Mouse (Mus musculus): Measurements from ENCODE around the gene Heatr5a. TPM values are rescaled to one million over a fixed set of nuclear protein-coding genes. Genes with fewer than 3 reads are reported as not detected.

Gene Heatr5a
- polyA plus RNA-seq, 1 experiment from 2014 or later: 19.2 TPM

DNA sequence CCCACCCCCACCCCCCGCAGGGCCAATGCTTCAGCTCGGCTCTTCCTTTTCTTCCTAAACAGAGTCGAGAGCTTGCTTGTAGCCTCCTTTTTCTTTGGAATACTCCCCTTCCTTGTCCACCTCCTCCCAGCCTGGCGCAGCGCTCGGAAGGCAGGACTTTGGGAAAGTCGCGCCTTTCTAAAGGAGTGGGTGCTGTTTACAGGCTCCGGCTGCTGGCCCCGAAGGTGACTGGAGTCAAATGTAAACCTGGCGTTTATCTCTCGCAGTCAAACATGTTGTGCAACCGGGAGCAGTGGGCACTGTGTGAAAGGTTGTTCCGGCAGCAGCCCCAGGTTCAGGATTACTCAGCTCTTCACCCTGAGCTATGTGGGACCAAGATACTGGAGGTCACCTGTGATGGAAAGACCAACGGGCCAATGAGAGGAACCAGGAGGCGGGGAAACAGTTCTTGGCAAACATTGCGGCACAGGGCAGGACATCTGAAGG is 126.3 kb downstream of the Heatr5a start:
- no peaks in the 10 kb centered on the region for H3K36me3 ChIP-seq (ENCODE audit: insufficient read depth)
- H3K27me3 ChIP-seq (ENCODE audit: insufficient read depth, low read length): no peaks in the 10 kb centered on the region
- H3K4me3 ChIP-seq (ENCODE audit: low read depth, low read length): peak overlapping the region; percentile 52
- H3K4me2 ChIP-seq: peak overlapping the region; percentile 72
- DNase-seq (peak; percentile 95), ATAC-seq (ENCODE audit: insufficient read depth) (peak; percentile 99)
- WGBS: under 1% methylated on average over 17 of the region's 17 CpGs
- H3K4me1 ChIP-seq (ENCODE audit: insufficient read depth): peaks cover 8% of the 10 kb centered on the region; the same call in 1 of the 2 replicates
- no peaks in the 10 kb centered on the region for H3K9me3 ChIP-seq (ENCODE audit: low read depth, low read length)
- TF ChIP-seq CTCF (IDR thresholded peaks at IDR 0.05; ENCODE audit: low read depth): no peak
- peak overlapping the region; percentile 77 for H3K9ac ChIP-seq
- peak overlapping the region; percentile 87 for H3K27ac ChIP-seq (ENCODE audit: low read depth)

DNA sequence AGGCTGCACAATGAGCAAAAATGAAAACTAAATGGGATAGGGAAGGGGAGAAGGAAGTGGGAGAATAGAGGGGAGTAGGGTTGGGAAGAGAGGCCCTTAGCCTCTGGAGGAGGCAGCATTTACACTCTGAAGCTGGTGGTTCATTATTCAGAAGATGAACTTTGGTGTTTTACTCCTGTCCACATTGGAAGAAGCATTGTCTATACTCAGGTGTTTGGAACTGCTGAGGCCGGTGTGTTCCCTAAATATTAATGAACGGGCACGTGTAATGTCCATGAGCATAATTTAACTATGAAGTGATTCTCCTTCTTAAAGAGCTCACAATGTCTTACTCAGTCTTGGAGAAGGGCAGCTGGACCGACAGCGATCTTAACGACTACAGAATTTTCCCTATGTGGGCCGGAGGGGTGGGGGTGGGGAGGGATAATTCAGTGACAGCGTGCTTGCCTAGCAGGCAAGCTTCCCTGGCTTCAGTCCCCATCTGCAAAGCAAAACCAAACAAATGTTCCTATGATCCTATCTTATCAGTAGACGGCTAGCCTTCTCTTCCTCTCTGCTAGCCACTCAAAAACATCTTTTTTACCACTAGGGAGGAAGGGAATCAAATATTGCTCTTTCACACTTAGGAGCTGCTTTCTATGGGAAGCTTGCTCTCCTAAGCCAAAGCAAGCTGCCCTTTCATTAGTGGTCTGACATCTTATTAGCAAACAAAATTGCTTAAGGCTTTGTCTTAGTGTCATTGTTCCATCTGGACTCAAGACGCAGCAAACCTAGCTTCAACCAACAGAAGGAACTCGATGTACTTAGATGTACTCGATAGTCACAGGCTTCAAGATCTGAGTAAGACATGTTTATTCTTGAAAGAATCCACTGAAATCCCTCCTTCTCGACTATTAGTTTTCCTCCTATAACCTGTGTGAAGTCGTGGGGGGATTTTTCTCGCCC is 127.3 kb downstream of the Heatr5a start:
- WGBS: 24% methylated on average over 15 of the region's 15 CpGs
- no peak for TF ChIP-seq CTCF (IDR thresholded peaks at IDR 0.05; ENCODE audit: low read depth)
- peak; percentile 17 for DNase-seq
- Histone ChIP-seq H3K36me3 (ENCODE audit: insufficient read depth) (no peaks in the 10 kb centered on the region), H3K4me3 (ENCODE audit: low read depth, low read length) (peak overlapping the region; percentile 52), H3K4me2 (peak overlapping the region; percentile 72), H3K9ac (peak overlapping the region; percentile 77), H3K9me3 (ENCODE audit: low read depth, low read length) (no peaks in the 10 kb centered on the region), H3K27ac (ENCODE audit: low read depth) (peak overlapping the region; percentile 87), H3K4me1 (ENCODE audit: insufficient read depth) (peaks cover 8% of the 10 kb centered on the region; the same call in 1 of the 2 replicates), H3K27me3 (ENCODE audit: insufficient read depth, low read length) (no peaks in the 10 kb centered on the region)
- ATAC-seq (ENCODE audit: insufficient read depth): no peak

DNA sequence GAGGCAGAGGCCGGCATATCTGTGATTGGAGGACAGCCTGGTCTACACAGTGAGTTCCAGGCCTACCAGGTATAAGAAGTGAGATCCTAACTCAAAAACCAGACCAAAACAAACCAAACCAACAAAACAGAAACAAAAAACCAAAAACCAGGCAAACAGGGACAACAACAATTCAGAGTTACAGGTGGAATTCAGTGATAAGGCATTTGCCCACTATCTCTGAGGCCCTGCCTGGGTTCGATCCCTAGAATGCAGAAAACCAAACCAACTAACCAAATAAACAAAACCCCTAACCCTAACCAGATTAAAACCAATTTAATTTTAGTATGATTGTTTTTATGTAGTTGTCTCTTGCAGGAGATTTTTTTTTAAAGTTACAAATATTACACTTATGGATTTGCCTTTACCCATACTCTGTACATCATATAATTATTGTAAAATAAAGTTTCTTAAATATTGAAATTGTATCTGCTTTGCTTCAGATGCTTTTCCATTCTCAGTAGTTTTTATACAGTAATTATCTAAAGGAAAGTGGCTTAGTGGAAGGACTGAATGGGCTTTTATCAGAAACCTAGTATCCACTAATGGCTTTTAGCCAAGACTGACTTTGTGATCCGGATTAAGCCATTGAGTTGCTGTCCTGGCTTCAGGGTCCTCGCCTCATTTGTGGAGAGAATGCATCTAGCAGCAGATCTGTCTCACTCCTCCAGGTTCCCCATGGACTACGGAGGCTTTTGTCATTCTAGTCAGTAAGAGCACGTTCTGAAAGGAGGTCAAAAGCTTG is 128.8 kb downstream of the Heatr5a start:
- peak; percentile 42 for DNase-seq
- Histone ChIP-seq H3K27me3 (ENCODE audit: insufficient read depth, low read length) (no peaks in the 10 kb centered on the region), H3K9me3 (ENCODE audit: low read depth, low read length) (no peaks in the 10 kb centered on the region), H3K4me3 (ENCODE audit: low read depth, low read length) (no peak overlapping the region), H3K27ac (ENCODE audit: low read depth) (no peak overlapping the region), H3K4me2 (no peak overlapping the region), H3K4me1 (ENCODE audit: insufficient read depth) (peaks cover 8% of the 10 kb centered on the region; the same call in 1 of the 2 replicates), H3K36me3 (ENCODE audit: insufficient read depth) (no peaks in the 10 kb centered on the region), H3K9ac (no peak overlapping the region)
- 51% methylated on average over 6 of the region's 6 CpGs for WGBS
- no peak for TF ChIP-seq CTCF (IDR thresholded peaks at IDR 0.05; ENCODE audit: low read depth)
- ATAC-seq (ENCODE audit: insufficient read depth): no peak

DNA sequence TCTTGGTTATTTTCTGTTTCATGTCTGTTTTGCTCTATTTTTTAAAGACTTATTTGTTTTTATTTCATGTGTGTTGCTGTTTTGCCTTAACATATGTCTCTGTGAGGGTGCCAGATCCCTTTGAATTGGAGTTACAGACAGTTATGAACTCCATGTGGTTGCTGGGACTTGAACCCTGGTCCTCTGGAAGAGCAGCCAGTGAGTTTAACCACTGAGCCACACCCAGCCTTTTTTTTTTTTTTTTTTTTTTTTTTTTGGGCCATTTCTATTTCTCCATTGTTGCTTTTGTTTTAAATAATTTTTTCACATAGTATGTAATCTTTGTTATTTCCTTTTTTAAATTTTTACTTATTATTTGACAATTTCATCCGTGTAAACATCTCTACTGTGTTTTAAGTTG is 131.3 kb downstream of the Heatr5a start:
- H3K9me3 ChIP-seq (ENCODE audit: low read depth, low read length): no peaks in the 10 kb centered on the region
- TF ChIP-seq CTCF (IDR thresholded peaks at IDR 0.05; ENCODE audit: low read depth): no peak

DNA sequence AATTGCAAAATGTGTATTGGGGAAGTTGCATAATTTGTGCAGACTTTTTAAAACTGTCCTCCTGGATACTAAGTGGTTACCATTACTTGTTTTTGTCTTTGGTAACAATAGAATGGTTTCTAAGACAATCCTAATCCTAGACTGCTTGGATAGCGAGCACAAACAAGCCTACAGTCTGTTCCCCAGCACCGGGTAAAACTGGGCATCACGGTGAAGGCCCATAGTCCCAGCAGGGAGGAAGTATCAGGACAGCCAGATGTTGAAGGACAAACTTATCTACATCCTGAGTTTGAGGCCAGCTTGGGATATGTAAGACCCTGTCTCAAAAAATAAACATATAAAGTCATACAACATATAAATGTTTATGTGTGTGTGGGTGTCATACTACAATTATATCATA is 135.9 kb downstream of the Heatr5a start:
- Histone ChIP-seq H3K4me3 (ENCODE audit: low read depth, low read length) (no peak overlapping the region), H3K27ac (ENCODE audit: low read depth) (no peak overlapping the region), H3K36me3 (ENCODE audit: insufficient read depth) (no peaks in the 10 kb centered on the region), H3K9ac (no peak overlapping the region), H3K27me3 (ENCODE audit: insufficient read depth, low read length) (no peaks in the 10 kb centered on the region), H3K9me3 (ENCODE audit: low read depth, low read length) (no peaks in the 10 kb centered on the region), H3K4me2 (no peak overlapping the region), H3K4me1 (ENCODE audit: insufficient read depth) (no peaks in the 10 kb centered on the region)
- DNase-seq: no peak
- 47% methylated on average over 3 of the region's 3 CpGs for WGBS
- no peak for TF ChIP-seq CTCF (IDR thresholded peaks at IDR 0.05; ENCODE audit: low read depth)
- ATAC-seq (ENCODE audit: insufficient read depth): no peak

More for the DNA sequence above, 131.3 kb downstream of the Heatr5a start:
- H3K27ac ChIP-seq (ENCODE audit: low read depth): no peak overlapping the region
- peaks cover 8% of the 10 kb centered on the region; the same call in 1 of the 2 replicates for H3K4me1 ChIP-seq (ENCODE audit: insufficient read depth)
- H3K9ac ChIP-seq: no peak overlapping the region
- no peak overlapping the region for H3K4me2 ChIP-seq
- 78% methylated on average over 1 of the region's 1 CpGs for WGBS
- DNase-seq: no peak
- H3K36me3 ChIP-seq (ENCODE audit: insufficient read depth): no peaks in the 10 kb centered on the region
- no peak overlapping the region for H3K4me3 ChIP-seq (ENCODE audit: low read depth, low read length)
- ATAC-seq (ENCODE audit: insufficient read depth): no peak
- no peaks in the 10 kb centered on the region for H3K27me3 ChIP-seq (ENCODE audit: insufficient read depth, low read length)

DNA sequence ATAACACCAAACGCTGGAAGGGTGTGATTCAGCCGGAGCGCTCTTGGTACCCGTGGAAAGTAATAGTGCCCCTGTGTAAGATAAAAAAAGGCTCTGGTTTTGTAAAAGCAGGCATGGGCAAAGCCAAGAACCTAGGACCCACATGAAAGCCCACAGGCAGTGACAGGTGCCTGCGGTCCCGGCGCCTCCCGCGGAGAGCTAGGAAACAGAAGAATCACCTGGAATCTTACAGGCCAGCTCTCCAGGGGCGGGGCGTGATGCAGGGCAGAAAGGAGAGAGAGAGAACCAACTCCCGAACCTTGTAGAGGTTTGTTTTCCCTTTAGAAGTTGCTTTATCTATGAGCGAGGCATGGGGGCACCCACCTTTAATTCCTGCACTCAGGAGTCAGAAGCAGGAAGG is 139.2 kb downstream of the Heatr5a start:
- ATAC-seq (ENCODE audit: insufficient read depth): no peak
- Histone ChIP-seq H3K9me3 (ENCODE audit: low read depth, low read length) (no peaks in the 10 kb centered on the region), H3K36me3 (ENCODE audit: insufficient read depth) (no peaks in the 10 kb centered on the region), H3K27me3 (ENCODE audit: insufficient read depth, low read length) (no peaks in the 10 kb centered on the region), H3K4me2 (no peak overlapping the region), H3K4me3 (ENCODE audit: low read depth, low read length) (no peak overlapping the region), H3K27ac (ENCODE audit: low read depth) (no peak overlapping the region), H3K4me1 (ENCODE audit: insufficient read depth) (0 out of 2 replicates have a peak, but pooled peaks cover 5% of the 10 kb centered on the region), H3K9ac (no peak overlapping the region)
- TF ChIP-seq CTCF (IDR thresholded peaks at IDR 0.05; ENCODE audit: low read depth): no peak
- no peak for DNase-seq
- 75% methylated on average over 13 of the region's 13 CpGs for WGBS

Data from lung, embryonic 14.5 days (tissue).